Mouse (Mus musculus) ES-E14 (cell line): ENCODE results near the gene Gm3164.
"Not testable (repeated sequence)": the region's sequence is repeated elsewhere in the genome, so short reads cannot be mapped to it uniquely, and the experiment has no call there.

Experiments used
- CHD2 ChIP-seq: IDR thresholded peaks from 2 replicates; pipeline ENCODE4 v1.6.1; 2014; ENCODE audit warnings: mild to moderate bottlenecking, low read depth, low read length, inconsistent platforms
- HCFC1 ChIP-seq: IDR thresholded peaks from 2 replicates; pipeline ENCODE4 v1.6.1; 2012; ENCODE audit warnings: low read length, inconsistent platforms, borderline replicate concordance; ENCODE audit not compliant: insufficient read depth
- MAFK ChIP-seq: IDR thresholded peaks from 2 replicates; pipeline ENCODE4 v1.6.1; 2014; ENCODE audit warnings: mild to moderate bottlenecking, low read depth, low read length, inconsistent platforms; ENCODE audit not compliant: insufficient read depth
- ZC3H11A ChIP-seq: IDR thresholded peaks from 2 replicates; pipeline ENCODE4 v1.6.1; 2012; ENCODE audit warnings: low read depth, mild to moderate bottlenecking, inconsistent platforms, low read length, borderline replicate concordance
- ZNF384 ChIP-seq: IDR thresholded peaks from 2 replicates; pipeline ENCODE4 v1.6.1; 2012; ENCODE audit warnings: low read depth, low read length, inconsistent platforms

- TF ChIP-seq MAFK, CHD2, ZNF384, ZC3H11A, HCFC1: not testable (repeated sequence)
Measured at GRCm38 (mm10) chr14:4400115-4400789, 15.0 kb upstream of the Gm3164 start.
